Mouse (Mus musculus) embryonic facial prominence, embryonic 15.5 days (tissue): Measurements from ENCODE around the gene Wdcp. TPM values are rescaled to one million over a fixed set of nuclear protein-coding genes. Genes with fewer than 3 reads are reported as not detected.
"Not testable (repeated sequence)": the region's sequence is repeated elsewhere in the genome, so short reads cannot be mapped to it uniquely, and the experiment has no call there.

Experiments used
- ATAC-seq: fragments of 200-750 bp; cut with Nextera tagmentation; 2 replicates; pipeline ENCODE4 v1.8.0; 2017; ENCODE audit warnings: low read depth, moderate TSS enrichment; ENCODE audit not compliant: insufficient number of reproducible peaks, low FRiP score, low TSS enrichment
- H3K27ac ChIP-seq: fragments of 300-500 bp; sonication (generic); replicated peaks from 2 replicates; pipeline ENCODE4 v1.5.1; 2015; ENCODE audit warnings: mild to moderate bottlenecking, inconsistent platforms
- H3K27me3 ChIP-seq: fragments of 300-500 bp; sonication (generic); 2 replicates; pipeline ENCODE4 v1.6.1; 2015; ENCODE audit warnings: inconsistent platforms
- H3K36me3 ChIP-seq: fragments of 300-500 bp; sonication (generic); 2 replicates; pipeline ENCODE4 v1.6.1; 2015; ENCODE audit warnings: mild to moderate bottlenecking, inconsistent platforms
- H3K4me1 ChIP-seq: fragments of 300-500 bp; sonication (generic); 2 replicates; pipeline ENCODE4 v1.6.1; 2015; ENCODE audit warnings: inconsistent platforms
- H3K4me2 ChIP-seq: fragments of 300-500 bp; sonication (generic); replicated peaks from 2 replicates; pipeline ENCODE4 v1.6.1; 2015; ENCODE audit warnings: mild to moderate bottlenecking, inconsistent platforms
- H3K4me3 ChIP-seq: fragments of 300-500 bp; sonication (generic); replicated peaks from 2 replicates; pipeline ENCODE4 v1.5.1; 2015; ENCODE audit warnings: mild to moderate bottlenecking, inconsistent platforms
- H3K9ac ChIP-seq: fragments of 300-500 bp; sonication (generic); 2 replicates; pipeline ENCODE4 v1.6.1; 2015; ENCODE audit warnings: inconsistent platforms
- H3K9me3 ChIP-seq: fragments of 300-500 bp; sonication (generic); replicated peaks from 2 replicates; pipeline ENCODE4 v1.6.1; 2016; ENCODE audit warnings: inconsistent platforms
- WGBS: fragments of 180-500 bp; shearing (Covaris S2); methylation state at CpG from one replicate; pipeline ENCODE4 v1.1.7; 2015; 5-methylcytosine and 5-hydroxymethylcytosine counted together
- polyA plus RNA-seq: library from polyadenylated mRNA; unstranded; fragments of >200 nt; fragmentation: Nextera tagmentation; extraction: Ambion mirVana; gene quantifications from 2 replicates; pipeline ENCODE4 v1.2.1, GENCODE M21; 2015

Wdcp gene
- polyA plus RNA-seq, 1 experiment from 2014 or later, result 18.2 TPM

- WGBS, result 85% methylated on average over 5 of the region's 5 CpGs
- no peak overlapping the region for H3K4me3 ChIP-seq
- no peak overlapping the region for H3K27ac ChIP-seq
- no peak overlapping the region for H3K9ac ChIP-seq
- H3K27me3 ChIP-seq, result no peaks in the 10 kb centered on the region
- ATAC-seq, result no peak
- H3K4me1 ChIP-seq, result peaks cover 11% of the 10 kb centered on the region
- no peaks in the 10 kb centered on the region for H3K9me3 ChIP-seq
- H3K4me2 ChIP-seq, result no peak overlapping the region
- no peaks in the 10 kb centered on the region for H3K36me3 ChIP-seq
Observed at GRCm38 (mm10) chr12:4871260-4871659, 28.2 kb downstream of the Wdcp start.

- Histone ChIP-seq H3K9me3 (no peaks in the 10 kb centered on the region), H3K27me3 (no peaks in the 10 kb centered on the region), H3K9ac (no peak overlapping the region), H3K4me1 (peaks cover 11% of the 10 kb centered on the region), H3K4me2 (no peak overlapping the region), H3K4me3 (no peak overlapping the region), H3K36me3 (no peaks in the 10 kb centered on the region), H3K27ac (no peak overlapping the region)
- ATAC-seq, result no peak
- WGBS, result 59% methylated on average over 4 of the region's 4 CpGs
Observed at GRCm38 (mm10) chr12:4872273-4872672, 29.2 kb downstream of the Wdcp start.

DNA sequence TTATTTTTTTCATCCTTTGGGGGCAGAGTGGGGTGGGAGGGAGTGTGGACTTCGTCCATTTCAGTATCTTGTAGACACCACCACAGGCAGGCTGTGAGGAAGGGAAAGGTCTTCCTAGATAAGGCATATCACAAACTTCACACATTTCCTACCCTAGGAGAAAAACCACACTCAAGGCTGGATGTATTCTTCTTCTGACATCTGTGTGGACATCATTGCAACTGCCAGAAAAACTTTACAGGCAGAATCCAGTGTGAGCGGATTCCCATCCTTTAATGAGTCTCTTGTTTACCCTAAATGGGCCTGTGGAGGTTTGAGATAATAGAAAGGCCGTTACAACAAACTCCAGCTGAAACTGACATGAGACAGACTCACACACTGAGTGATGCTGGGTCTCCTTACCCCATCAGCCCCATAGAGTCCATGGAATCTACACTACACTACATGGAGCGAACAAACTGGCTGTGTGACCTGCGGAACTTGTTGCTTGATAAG, 29.9 kb downstream of the Wdcp start:
- Histone ChIP-seq H3K4me3 (no peak overlapping the region), H3K27ac (no peak overlapping the region), H3K4me1 (peaks cover 11% of the 10 kb centered on the region), H3K27me3 (no peaks in the 10 kb centered on the region), H3K9ac (no peak overlapping the region), H3K36me3 (no peaks in the 10 kb centered on the region), H3K4me2 (no peak overlapping the region), H3K9me3 (no peaks in the 10 kb centered on the region)
- ATAC-seq, result no peak
- WGBS, result 77% methylated on average over 5 of the region's 5 CpGs

- no peak for ATAC-seq
- 83% methylated on average over 6 of the region's 6 CpGs for WGBS
- Histone ChIP-seq H3K9me3 (no peaks in the 10 kb centered on the region), H3K4me1 (peaks cover 11% of the 10 kb centered on the region), H3K27ac (no peak overlapping the region), H3K4me2 (peak overlapping the region; percentile 85), H3K27me3 (no peaks in the 10 kb centered on the region), H3K4me3 (peak overlapping the region; percentile 38; the same call in 1 of the 2 replicates), H3K9ac (no peak overlapping the region), H3K36me3 (no peaks in the 10 kb centered on the region)
Observed at GRCm38 (mm10) chr12:4873531-4873930, 30.4 kb downstream of the Wdcp start.

DNA sequence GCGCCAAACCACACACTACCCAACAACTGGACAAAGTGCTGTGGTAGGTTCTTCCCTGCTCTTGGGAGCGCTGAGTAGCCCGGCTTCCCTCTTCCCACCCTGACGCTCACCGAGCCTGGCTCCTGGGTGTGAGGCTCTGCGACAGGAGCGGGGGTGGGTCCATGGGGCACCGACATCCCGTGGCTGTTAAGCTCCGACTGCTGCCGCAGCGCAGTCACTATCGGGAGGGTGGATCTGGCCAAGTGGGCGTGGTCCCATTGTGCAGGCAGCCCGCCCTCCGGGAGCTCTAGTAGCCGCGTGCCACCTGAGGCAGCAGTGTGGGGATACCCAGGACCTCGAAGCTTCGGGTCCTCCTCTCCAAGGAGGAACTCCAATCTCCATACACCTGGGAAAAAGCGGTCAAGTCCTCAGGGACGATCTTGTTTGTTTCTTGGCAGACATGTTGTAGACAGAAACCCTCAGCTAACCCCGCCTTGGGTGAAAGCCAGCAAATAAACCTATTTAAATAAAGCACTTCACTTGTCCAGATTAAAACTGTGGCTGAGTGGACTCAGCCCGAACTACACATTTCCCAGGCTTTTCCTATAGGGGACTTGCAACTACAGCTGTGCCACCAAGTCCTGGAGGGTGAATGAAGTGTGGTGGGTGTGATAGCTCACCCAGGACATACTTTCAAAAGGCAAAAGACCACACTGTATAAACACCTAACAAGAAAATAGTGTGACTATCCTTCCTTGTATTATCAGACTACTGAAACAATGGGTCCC, 31.2 kb downstream of the Wdcp start, which contains the start of gene Mfsd2b:
Gene Mfsd2b (minus strand): TSS at position 199 of the 767 bp plus-strand sequence.
- H3K27ac ChIP-seq, result no peak within 1 kb of the TSS
- peaks cover 11% of the 10 kb centered on the region for H3K4me1 ChIP-seq
- no peak within 1 kb of the TSS for H3K9ac ChIP-seq
- H3K4me2 ChIP-seq, result peak within 1 kb of the TSS; percentile 85
- no peaks in the 10 kb centered on the region for H3K9me3 ChIP-seq
- peaks cover 7% of the 10 kb centered on the region for H3K36me3 ChIP-seq
- WGBS, result 4% methylated on average over 24 of the region's 24 CpGs
- peak within 1 kb of the TSS; percentile 38 for H3K4me3 ChIP-seq
- ATAC-seq, result peak; percentile 66; the same call in 1 of the 2 replicates
- H3K27me3 ChIP-seq, result no peaks in the 10 kb centered on the region

DNA sequence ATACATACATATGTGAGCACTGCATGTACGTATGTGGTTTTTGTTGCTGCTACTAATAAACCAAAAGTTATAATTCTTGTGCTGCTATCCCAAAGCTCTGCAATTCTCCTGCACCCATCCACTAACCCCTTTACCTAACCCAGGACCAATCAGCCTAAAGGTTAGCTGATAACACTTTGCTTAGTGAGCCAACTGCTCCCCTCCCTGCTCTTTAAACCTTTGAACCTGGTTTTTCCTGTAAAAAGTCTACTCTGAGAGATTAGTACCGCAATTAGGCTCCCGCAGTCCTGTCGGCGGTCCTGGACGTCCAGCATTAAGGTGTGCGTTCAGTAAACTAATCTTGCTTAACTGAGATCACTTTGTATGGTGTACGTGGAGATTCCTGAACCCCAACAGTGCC, 32.5 kb downstream of the Wdcp start:
- Histone ChIP-seq H3K4me1 (peaks cover 11% of the 10 kb centered on the region), H3K9ac (no peak overlapping the region), H3K9me3 (no peaks in the 10 kb centered on the region), H3K4me3 (no peak overlapping the region), H3K27ac (no peak overlapping the region), H3K4me2 (no peak overlapping the region), H3K36me3 (peaks cover 11% of the 10 kb centered on the region), H3K27me3 (no peaks in the 10 kb centered on the region)
- no peak for ATAC-seq
- WGBS, result 73% methylated on average over 8 of the region's 8 CpGs

DNA sequence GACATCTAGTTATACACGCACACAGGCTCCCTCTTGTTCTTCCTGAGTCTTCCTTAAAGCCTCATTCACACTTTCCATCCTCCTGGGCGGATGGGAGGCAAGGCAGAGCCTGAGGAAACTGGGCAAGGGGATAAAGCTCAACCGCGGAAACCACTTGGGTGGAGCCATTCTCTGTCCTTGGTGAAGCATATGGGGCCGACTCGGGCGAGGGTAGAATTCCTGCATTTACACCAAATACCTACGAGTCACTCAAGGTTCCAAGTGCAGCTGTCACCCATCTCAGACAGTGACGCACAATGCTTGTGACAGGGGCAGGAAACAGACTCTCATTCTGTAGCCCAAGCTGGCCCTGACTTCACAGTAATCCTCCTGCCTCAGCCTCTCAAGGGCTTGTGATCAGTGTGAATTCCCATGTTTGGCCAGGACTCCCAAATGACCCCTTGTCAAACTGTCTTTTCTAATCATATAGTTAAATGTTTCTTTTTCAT, 35.2 kb downstream of the Wdcp start:
- WGBS, result 74% methylated on average over 9 of the region's 9 CpGs
- Histone ChIP-seq H3K27me3 (no peaks in the 10 kb centered on the region), H3K9me3 (no peaks in the 10 kb centered on the region), H3K4me2 (no peak overlapping the region), H3K4me1 (peaks cover 11% of the 10 kb centered on the region), H3K27ac (no peak overlapping the region), H3K4me3 (no peak overlapping the region), H3K36me3 (peaks cover 18% of the 10 kb centered on the region), H3K9ac (no peak overlapping the region)
- no peak for ATAC-seq

DNA sequence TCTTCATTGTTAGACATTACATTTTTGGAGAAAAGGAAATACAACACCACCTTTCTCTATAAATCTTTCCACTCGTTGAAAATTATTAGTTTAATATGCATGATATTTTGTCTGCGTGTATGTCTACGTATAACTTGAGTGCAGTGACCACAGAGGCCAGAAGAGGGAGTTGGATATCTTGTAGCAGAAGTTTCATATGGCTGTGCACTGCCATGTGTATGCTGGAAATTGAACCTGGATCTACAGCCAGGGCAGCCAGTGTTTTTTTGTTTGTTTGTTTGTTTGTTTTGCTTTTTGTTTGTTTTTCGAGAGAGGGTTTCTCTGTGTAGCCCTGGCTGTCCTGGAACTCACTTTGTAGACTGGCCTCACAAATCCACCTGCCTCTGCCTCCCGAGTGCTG, 35.9 kb downstream of the Wdcp start:
- Histone ChIP-seq H3K9ac (no peak overlapping the region), H3K36me3 (peaks cover 18% of the 10 kb centered on the region), H3K27me3 (no peaks in the 10 kb centered on the region), H3K4me3 (no peak overlapping the region), H3K27ac (no peak overlapping the region), H3K4me1 (peaks cover 6% of the 10 kb centered on the region), H3K4me2 (no peak overlapping the region), H3K9me3 (no peaks in the 10 kb centered on the region)
- no peak for ATAC-seq
- 92% methylated on average over 5 of the region's 5 CpGs for WGBS

DNA sequence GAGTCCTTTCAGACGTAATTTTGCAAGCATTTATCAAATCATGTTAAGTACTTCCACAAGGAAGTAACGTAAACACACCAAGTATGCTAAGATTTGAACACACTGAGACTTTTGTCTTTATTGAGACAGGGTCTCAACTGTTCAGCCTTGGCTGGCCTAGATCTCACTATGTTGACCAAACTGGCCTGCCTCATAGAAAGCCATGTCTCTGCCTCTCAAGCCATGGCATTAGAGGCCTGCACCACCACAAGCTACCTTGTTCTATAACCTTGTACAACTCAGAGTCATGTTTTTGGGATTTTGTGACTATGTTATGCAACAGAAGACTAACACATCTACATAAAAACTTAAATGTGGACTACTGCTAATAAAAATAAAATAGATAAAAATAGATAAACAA, 39.0 kb downstream of the Wdcp start:
- no peak for ATAC-seq
- no peaks in the 10 kb centered on the region for H3K27me3 ChIP-seq
- no peak overlapping the region for H3K9ac ChIP-seq
- no peak overlapping the region for H3K27ac ChIP-seq
- H3K4me2 ChIP-seq, result no peak overlapping the region
- peaks cover 27% of the 10 kb centered on the region for H3K36me3 ChIP-seq
- H3K9me3 ChIP-seq, result no peaks in the 10 kb centered on the region
- no peak overlapping the region for H3K4me3 ChIP-seq
- H3K4me1 ChIP-seq, result no peaks in the 10 kb centered on the region
- WGBS, result 77% methylated on average over 2 of the region's 2 CpGs

- peaks cover 16% of the 10 kb centered on the region; the same call in 1 of the 2 replicates for H3K36me3 ChIP-seq
- no peak overlapping the region for H3K4me2 ChIP-seq
- no peaks in the 10 kb centered on the region for H3K27me3 ChIP-seq
- no peaks in the 10 kb centered on the region for H3K4me1 ChIP-seq
- WGBS, result 67% methylated on average over 1 of the region's 1 CpGs
- no peak for ATAC-seq
- H3K9ac ChIP-seq, result no peak overlapping the region
- no peaks in the 10 kb centered on the region for H3K9me3 ChIP-seq
- H3K27ac ChIP-seq, result no peak overlapping the region
- H3K4me3 ChIP-seq, result no peak overlapping the region
Observed at GRCm38 (mm10) chr12:4885062-4885461, 42.0 kb downstream of the Wdcp start.

- not testable (repeated sequence) for H3K27me3 ChIP-seq, H3K9me3 ChIP-seq, H3K9ac ChIP-seq, H3K4me3 ChIP-seq, H3K4me1 ChIP-seq, H3K27ac ChIP-seq, ATAC-seq, H3K4me2 ChIP-seq
- H3K36me3 ChIP-seq, result peaks cover 20% of the 10 kb centered on the region; the same call in 1 of the 2 replicates
- 97% methylated on average over 4 of the region's 4 CpGs for WGBS
Observed at GRCm38 (mm10) chr12:4886581-4886980, 43.5 kb downstream of the Wdcp start.

DNA sequence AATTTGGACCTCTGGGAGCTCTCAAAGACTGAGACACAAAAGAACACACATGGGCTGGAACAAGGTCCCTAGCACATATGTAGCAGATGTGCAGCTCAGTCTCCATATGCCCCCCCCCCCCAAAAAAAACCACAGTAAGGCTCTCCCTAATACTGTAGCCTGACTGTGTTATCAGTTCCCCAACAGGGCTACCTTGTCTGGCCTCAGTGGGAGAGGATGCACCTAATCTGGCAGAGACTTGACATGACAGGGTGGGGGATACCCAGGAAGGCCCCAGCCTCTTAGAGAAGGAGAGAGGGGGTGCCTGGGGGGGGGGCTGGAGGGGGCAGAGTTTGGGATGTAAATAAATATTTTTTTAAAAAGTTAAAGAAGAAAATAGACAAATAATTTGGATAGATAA, 45.6 kb downstream of the Wdcp start:
- H3K4me3 ChIP-seq, result no peak overlapping the region
- no peak for ATAC-seq
- H3K27me3 ChIP-seq, result no peaks in the 10 kb centered on the region
- H3K36me3 ChIP-seq, result peaks cover 19% of the 10 kb centered on the region; the same call in 1 of the 2 replicates
- no peaks in the 10 kb centered on the region for H3K4me1 ChIP-seq
- H3K27ac ChIP-seq, result no peak overlapping the region
- H3K9ac ChIP-seq, result no peak overlapping the region
- H3K9me3 ChIP-seq, result no peaks in the 10 kb centered on the region
- H3K4me2 ChIP-seq, result no peak overlapping the region
